Mouse (Mus musculus): ENCODE data around the gene Gns. TPM values are rescaled to one million over a fixed set of nuclear protein-coding genes. Genes with fewer than 3 reads are reported as not detected.
A peak's percentile ranks its signal among the peaks of the same experiment; 100 is the strongest.

Gene Gns
- polyA plus RNA-seq, 1 experiment from 2014 or later, result 40.3 TPM

DNA sequence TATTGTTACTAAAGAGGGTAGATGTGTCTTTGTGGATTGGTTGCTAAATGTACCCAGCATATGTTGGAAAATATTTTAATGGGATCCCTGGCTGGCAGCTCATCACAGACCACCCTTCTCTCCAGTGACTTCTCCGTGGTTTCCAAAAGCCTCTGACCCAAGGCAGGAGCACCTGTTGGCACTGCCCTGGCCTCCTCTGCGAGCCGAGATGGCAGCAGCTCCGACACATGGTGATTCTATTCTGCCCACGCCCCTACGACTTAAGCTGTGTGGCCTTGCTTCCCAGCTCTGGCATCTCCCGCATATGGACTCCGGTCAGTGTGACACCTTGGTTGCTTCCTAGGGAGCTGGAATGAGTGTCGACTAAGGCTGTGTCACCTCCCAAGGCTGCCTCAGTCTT lies 38.2 kb downstream of the Gns start:
- no peak for ATAC-seq (ENCODE audit: insufficient number of reproducible peaks, low FRiP score)
- H3K27me3 ChIP-seq (replicated peaks), result no peaks in the 10 kb centered on the region
- H3K4me2 ChIP-seq, result no peak overlapping the region
- 46% methylated on average over 9 of the region's 9 CpGs for WGBS
- no peak overlapping the region for H3K27ac ChIP-seq (ENCODE audit: poor library complexity, severe bottlenecking)
- no peak overlapping the region for H3K4me3 ChIP-seq
- H3K4me1 ChIP-seq (replicated peaks), result peaks cover 5% of the 10 kb centered on the region; the same call in 1 of the 2 replicates
- H3K9me3 ChIP-seq (replicated peaks), result no peaks in the 10 kb centered on the region
- no peak overlapping the region for H3K9ac ChIP-seq
- H3K36me3 ChIP-seq, result peaks cover 6% of the 10 kb centered on the region; the same call in 1 of the 2 replicates

DNA sequence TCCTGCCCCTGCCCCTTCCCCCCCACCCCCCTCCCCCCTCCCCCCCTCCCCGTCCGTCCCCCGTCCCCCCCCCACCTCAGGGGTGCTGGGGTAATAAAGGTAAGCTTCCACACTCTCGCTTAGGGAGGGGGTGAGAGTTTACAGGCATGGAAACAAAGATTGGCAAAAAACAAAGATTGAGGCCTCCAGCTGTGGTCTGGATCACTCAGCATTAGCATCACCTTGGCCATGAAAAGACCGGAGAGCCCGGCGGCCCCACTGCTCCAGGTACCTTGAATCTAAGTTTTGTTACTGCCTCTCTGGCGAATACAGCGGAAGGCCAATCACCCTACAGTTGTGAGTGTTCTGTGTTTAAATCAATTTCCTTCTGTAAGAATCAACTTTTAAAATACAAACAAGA lies 39.1 kb downstream of the Gns start:
- Histone ChIP-seq H3K36me3 (peaks cover 6% of the 10 kb centered on the region; the same call in 1 of the 2 replicates), H3K9ac (no peak overlapping the region), H3K27me3 (replicated peaks) (no peaks in the 10 kb centered on the region), H3K27ac (ENCODE audit: poor library complexity, severe bottlenecking) (no peak overlapping the region), H3K4me3 (no peak overlapping the region), H3K9me3 (replicated peaks) (no peaks in the 10 kb centered on the region), H3K4me1 (replicated peaks) (peaks cover 5% of the 10 kb centered on the region; the same call in 1 of the 2 replicates), H3K4me2 (no peak overlapping the region)
- ATAC-seq (ENCODE audit: insufficient number of reproducible peaks, low FRiP score), result no peak
- 60% methylated on average over 6 of the region's 9 CpGs for WGBS

DNA sequence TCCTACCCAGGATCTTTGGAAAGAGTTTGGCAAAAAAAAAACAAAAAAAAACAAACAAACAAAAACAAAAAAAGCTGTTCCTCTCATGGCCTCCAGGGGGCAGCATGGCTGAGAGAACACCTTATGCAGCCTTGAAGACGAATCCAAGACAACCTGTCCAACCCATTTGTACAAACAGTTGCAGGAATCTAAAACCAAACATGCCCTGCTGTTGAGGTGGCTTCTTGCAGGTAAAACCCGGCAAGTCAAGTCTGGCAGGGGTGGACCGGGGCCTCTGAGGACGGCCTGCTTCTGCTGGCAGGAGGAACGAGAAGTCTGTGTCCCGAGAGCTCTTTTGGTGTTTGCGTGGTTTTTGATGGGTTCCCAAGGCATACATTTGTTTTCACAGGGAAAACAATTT lies 44.8 kb downstream of the Gns start:
- no peak overlapping the region for H3K4me2 ChIP-seq
- H3K4me1 ChIP-seq (replicated peaks), result no peaks in the 10 kb centered on the region
- no peaks in the 10 kb centered on the region for H3K9me3 ChIP-seq (replicated peaks)
- H3K27ac ChIP-seq (ENCODE audit: poor library complexity, severe bottlenecking), result no peak overlapping the region
- no peak overlapping the region for H3K9ac ChIP-seq
- H3K36me3 ChIP-seq, result peaks cover 40% of the 10 kb centered on the region
- H3K4me3 ChIP-seq, result no peak overlapping the region
- 70% methylated on average over 7 of the region's 7 CpGs for WGBS
- no peak for ATAC-seq (ENCODE audit: insufficient number of reproducible peaks, low FRiP score)
- H3K27me3 ChIP-seq (replicated peaks), result no peaks in the 10 kb centered on the region

DNA sequence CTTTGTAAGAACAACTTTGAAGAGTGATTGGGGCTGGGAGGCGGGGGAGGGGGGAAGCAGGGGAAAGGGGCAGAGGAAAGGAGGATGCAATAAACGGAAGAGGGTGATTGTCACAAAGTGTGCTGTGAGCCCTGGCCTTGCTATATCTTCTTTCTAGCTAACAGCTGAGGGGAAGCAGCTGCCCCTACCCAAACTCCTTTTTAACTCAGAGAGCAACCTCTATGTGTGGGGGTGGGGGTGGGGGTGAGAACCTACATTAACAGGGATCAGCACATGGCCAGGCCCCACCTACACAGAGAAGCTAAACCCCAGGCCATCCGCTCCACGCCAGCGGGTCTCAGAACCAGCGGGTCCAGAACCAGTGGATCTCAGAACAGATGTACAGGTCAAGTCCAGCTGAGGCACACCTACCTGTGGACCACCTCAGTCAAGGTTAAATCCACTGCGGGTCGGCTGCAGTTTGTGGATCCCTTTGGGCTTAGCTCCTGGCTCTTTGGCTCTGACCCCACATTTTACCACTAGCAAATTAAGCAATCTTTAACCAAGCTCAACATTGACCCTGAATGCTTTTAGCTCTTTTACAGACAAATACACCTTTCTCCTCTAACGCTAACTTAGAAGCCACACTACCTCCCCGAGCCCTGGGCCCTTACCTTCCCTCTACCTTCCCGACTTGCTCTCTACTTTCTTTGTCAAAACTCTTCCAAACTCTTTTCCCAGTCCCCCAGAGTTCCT lies 47.0 kb downstream of the Gns start:
- peaks cover 61% of the 10 kb centered on the region for H3K36me3 ChIP-seq
- no peak overlapping the region for H3K4me2 ChIP-seq
- WGBS, result 79% methylated on average over 11 of the region's 11 CpGs
- H3K9me3 ChIP-seq (replicated peaks), result no peaks in the 10 kb centered on the region
- H3K4me3 ChIP-seq, result no peak overlapping the region
- no peak overlapping the region for H3K27ac ChIP-seq (ENCODE audit: poor library complexity, severe bottlenecking)
- H3K4me1 ChIP-seq (replicated peaks), result peaks cover 6% of the 10 kb centered on the region; the same call in 1 of the 2 replicates
- H3K9ac ChIP-seq, result no peak overlapping the region
- H3K27me3 ChIP-seq (replicated peaks), result no peaks in the 10 kb centered on the region
- no peak for ATAC-seq (ENCODE audit: insufficient number of reproducible peaks, low FRiP score)

DNA sequence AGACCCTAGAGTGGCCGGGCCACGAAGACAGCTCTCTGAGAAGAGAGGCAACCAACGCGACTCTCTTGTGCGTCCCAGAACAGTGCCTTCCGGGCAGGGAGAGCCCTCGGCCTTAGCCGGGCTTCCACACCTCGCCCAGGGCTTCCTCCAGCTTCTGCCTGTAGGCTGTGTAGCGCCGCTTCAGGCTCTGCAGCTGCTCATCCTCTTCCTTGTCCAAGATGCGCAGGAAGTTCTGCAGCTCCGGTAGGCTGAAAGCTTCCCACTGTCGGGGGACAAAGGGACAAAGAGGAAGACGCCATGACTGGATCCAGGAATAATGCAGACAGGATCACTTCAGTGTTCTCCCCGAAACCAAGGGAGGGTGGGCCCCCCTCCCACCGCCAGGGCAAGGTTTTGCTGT lies 47.9 kb downstream of the Gns start:
- Histone ChIP-seq H3K36me3 (peaks cover 62% of the 10 kb centered on the region), H3K4me2 (no peak overlapping the region), H3K27me3 (replicated peaks) (no peaks in the 10 kb centered on the region), H3K4me3 (no peak overlapping the region), H3K9ac (no peak overlapping the region), H3K27ac (ENCODE audit: poor library complexity, severe bottlenecking) (no peak overlapping the region), H3K4me1 (replicated peaks) (peaks cover 12% of the 10 kb centered on the region), H3K9me3 (replicated peaks) (no peaks in the 10 kb centered on the region)
- ATAC-seq (ENCODE audit: insufficient number of reproducible peaks, low FRiP score), result no peak
- WGBS, result 90% methylated on average over 17 of the region's 17 CpGs

DNA sequence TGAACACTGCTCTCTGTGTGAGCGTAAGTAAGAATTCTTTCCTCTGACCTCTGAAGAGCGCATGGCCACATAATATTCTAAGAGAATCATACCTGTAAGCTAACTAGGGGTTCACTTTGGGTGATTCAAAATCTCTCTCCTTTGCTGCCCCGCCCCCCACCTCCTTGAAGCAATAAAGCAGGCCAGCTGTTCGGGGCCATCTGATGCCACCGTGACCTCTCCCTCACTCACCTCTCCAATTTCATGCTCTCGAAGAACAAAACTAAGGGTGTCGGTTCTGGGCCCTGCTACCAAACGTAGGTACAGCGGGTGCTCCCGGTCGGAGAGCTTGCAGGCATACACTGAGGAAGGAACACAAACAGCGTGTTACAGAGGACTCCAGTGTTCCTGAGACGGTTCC lies 49.2 kb downstream of the Gns start:
- 85% methylated on average over 13 of the region's 13 CpGs for WGBS
- H3K36me3 ChIP-seq, result peaks cover 62% of the 10 kb centered on the region

DNA sequence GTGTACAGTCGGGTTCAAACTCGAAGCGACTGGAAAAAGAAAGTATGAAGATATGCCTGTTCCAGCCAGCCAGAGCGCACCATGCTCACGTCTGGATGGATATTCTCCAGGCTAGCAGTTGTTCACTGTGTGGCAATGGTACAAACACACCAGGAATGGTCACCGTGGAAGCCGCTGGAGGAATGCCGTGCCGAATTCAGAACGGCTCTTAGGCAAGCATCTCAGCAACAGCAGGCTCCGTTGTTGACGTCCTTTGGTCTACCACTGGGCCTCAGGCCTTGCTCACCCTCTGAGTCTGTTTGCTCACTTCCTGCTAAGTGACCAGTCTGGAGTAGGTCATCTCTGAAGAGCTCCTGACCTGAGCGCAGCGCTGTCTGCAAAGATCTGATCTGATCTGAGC lies 53.9 kb downstream of the Gns start:
- no peak for ATAC-seq (ENCODE audit: insufficient number of reproducible peaks, low FRiP score)
- H3K4me3 ChIP-seq, result no peak overlapping the region
- H3K9me3 ChIP-seq (replicated peaks), result no peaks in the 10 kb centered on the region
- no peaks in the 10 kb centered on the region for H3K27me3 ChIP-seq (replicated peaks)
- H3K4me2 ChIP-seq, result no peak overlapping the region
- no peak overlapping the region for H3K9ac ChIP-seq
- peaks cover 65% of the 10 kb centered on the region for H3K4me1 ChIP-seq (replicated peaks)
- H3K36me3 ChIP-seq, result peaks cover 31% of the 10 kb centered on the region
- no peak overlapping the region for H3K27ac ChIP-seq (ENCODE audit: poor library complexity, severe bottlenecking)
- 81% methylated on average over 14 of the region's 14 CpGs for WGBS

More for the DNA sequence above, 49.2 kb downstream of the Gns start:
- H3K9me3 ChIP-seq (replicated peaks), result no peaks in the 10 kb centered on the region
- peaks cover 18% of the 10 kb centered on the region for H3K4me1 ChIP-seq (replicated peaks)
- H3K4me3 ChIP-seq, result no peak overlapping the region
- no peak for ATAC-seq (ENCODE audit: insufficient number of reproducible peaks, low FRiP score)
- no peak overlapping the region for H3K9ac ChIP-seq
- H3K27me3 ChIP-seq (replicated peaks), result no peaks in the 10 kb centered on the region
- no peak overlapping the region for H3K27ac ChIP-seq (ENCODE audit: poor library complexity, severe bottlenecking)
- H3K4me2 ChIP-seq, result no peak overlapping the region

DNA sequence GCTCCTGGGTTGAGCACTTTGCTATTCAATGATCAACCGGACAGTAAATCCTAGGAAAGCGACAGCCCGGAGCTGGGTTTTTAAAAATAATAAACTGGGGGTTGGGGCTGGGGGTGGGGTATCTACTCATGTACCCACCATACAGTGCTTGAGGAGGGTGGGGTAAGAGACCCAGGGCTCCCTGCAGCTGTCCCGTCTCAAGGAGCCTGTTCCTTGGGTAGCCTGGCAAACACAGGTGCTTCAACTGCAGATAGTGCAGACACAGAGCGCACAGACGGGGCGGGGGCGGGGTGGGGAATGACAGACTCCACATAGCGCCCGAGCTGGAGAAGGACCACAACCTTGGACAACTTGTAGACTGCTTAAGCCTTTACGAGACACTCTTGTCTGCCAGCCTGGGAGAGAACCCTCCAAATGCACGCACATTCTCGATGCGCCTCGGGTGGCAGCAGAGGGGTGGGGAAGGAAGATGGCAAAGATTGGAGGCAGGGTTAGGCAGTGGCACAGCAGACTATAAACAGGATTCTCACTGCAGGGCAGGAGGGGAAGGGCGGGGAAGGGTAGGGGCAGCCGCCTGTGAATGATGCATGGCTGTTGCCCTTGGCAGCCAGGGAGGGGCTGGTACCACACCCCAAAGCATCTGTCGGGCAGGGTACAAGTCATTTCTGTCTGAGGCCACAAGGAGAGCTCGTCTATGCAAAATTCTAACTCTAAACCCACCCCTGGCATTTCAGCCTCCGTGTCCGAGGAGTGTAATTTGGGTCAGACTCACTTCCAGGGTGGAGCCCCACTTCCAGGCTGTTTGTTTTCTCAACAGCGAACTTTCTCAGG lies 55.0 kb downstream of the Gns start:
- peak; percentile 50; the same call in 1 of the 2 replicates for ATAC-seq (ENCODE audit: insufficient number of reproducible peaks, low FRiP score)
- H3K36me3 ChIP-seq, result peaks cover 21% of the 10 kb centered on the region
- H3K9ac ChIP-seq, result no peak overlapping the region
- no peaks in the 10 kb centered on the region for H3K27me3 ChIP-seq (replicated peaks)
- H3K9me3 ChIP-seq (replicated peaks), result no peaks in the 10 kb centered on the region
- peak overlapping the region; percentile 20; the same call in 1 of the 2 replicates for H3K4me2 ChIP-seq
- H3K4me1 ChIP-seq (replicated peaks), result peaks cover 72% of the 10 kb centered on the region
- peak overlapping the region; percentile 26 for H3K27ac ChIP-seq (ENCODE audit: poor library complexity, severe bottlenecking)
- H3K4me3 ChIP-seq, result no peak overlapping the region
- WGBS, result 50% methylated on average over 22 of the region's 22 CpGs

DNA sequence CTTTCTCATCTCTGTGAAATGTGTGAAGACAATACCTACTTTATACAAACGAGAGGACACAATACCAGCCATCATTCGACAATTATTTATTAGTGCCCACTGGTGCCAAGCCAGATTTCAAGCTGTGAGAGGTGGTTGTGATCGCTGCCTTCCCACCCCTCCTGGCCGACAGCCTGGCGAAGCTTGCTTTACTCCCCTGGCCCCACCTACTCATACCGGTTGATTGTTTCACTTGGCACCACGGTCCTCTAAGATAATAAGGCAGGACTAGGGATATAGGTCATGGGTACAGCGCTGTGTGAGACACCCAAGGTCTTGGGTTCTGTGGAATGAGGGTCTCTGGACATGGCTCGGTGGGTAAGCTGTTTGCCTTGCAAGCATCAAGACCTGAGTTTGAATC lies 56.1 kb downstream of the Gns start:
- Histone ChIP-seq H3K27ac (ENCODE audit: poor library complexity, severe bottlenecking) (no peak overlapping the region), H3K4me1 (replicated peaks) (peaks cover 83% of the 10 kb centered on the region)
- no peak for ATAC-seq (ENCODE audit: insufficient number of reproducible peaks, low FRiP score)

DNA sequence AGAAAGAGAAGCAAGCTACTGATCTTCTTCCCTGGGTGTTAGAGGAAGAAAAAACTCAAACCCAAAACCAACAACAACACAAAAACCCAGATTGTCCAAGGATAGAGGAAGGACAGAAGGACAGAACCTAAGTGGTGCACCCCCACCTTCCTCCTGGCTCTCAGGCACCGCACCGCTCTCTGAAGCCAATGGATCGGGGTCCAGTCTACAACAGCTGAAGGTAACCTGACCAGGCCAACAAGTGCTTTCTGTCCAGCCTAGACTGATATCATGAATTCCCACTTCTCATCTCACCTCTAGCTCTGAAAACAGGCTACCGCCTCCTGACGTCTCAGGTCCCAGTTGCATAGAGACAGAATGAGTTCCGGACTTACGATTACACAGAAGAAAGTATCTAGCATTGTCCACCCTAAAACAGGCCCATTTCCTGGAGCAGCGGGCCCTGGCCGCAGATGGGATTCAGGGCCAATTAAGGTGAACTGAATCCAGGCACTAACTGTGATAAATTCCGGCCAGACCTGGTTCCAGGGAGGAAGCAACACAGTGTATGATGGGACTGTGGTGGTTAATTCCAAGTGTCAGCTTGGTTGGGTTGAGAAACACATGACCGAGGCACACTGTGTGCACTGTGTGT lies 56.9 kb downstream of the Gns start:
- H3K4me2 ChIP-seq, result no peak overlapping the region
- 83% methylated on average over 11 of the region's 11 CpGs for WGBS
- H3K27me3 ChIP-seq (replicated peaks), result no peaks in the 10 kb centered on the region
- ATAC-seq (ENCODE audit: insufficient number of reproducible peaks, low FRiP score), result no peak
- no peak overlapping the region for H3K4me3 ChIP-seq
- H3K9me3 ChIP-seq (replicated peaks), result no peaks in the 10 kb centered on the region
- H3K27ac ChIP-seq (ENCODE audit: poor library complexity, severe bottlenecking), result 0 out of 2 replicates have a peak overlapping the region, but pooled peaks have one; percentile 68
- no peak overlapping the region for H3K9ac ChIP-seq
- H3K36me3 ChIP-seq, result peaks cover 3% of the 10 kb centered on the region; the same call in 1 of the 2 replicates
- peaks cover 85% of the 10 kb centered on the region for H3K4me1 ChIP-seq (replicated peaks)

More for the DNA sequence above, 56.1 kb downstream of the Gns start:
- Histone ChIP-seq H3K4me2 (no peak overlapping the region), H3K36me3 (peaks cover 9% of the 10 kb centered on the region), H3K9me3 (replicated peaks) (no peaks in the 10 kb centered on the region), H3K9ac (no peak overlapping the region), H3K27me3 (replicated peaks) (no peaks in the 10 kb centered on the region), H3K4me3 (no peak overlapping the region)
- WGBS, result 65% methylated on average over 9 of the region's 9 CpGs

DNA sequence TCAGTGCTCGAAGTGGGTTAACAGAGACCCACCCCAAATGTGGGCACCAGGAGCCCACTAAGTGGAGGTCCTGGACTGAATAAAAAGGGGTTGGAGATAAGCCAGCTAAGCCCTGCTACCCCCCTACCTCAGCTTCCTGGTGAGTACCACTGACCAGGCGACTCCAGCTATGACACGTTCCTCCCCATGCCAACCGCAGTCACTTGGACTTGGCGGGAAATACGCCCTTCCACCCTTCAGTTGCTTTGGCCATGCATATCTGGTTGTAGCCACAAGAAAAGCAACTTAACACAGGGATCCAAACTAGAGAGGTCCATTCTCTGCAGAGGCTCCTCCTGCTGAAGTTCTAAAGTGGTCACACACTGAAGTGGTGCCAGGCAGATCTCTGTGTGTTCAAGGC lies 57.4 kb downstream of the Gns start:
- H3K27me3 ChIP-seq (replicated peaks), result no peaks in the 10 kb centered on the region
- WGBS, result 87% methylated on average over 6 of the region's 6 CpGs
- 0 out of 2 replicates have a peak overlapping the region, but pooled peaks have one; percentile 68 for H3K27ac ChIP-seq (ENCODE audit: poor library complexity, severe bottlenecking)
- no peak overlapping the region for H3K9ac ChIP-seq
- no peak for ATAC-seq (ENCODE audit: insufficient number of reproducible peaks, low FRiP score)
- H3K4me1 ChIP-seq (replicated peaks), result peaks cover 85% of the 10 kb centered on the region
- H3K9me3 ChIP-seq (replicated peaks), result no peaks in the 10 kb centered on the region
- H3K36me3 ChIP-seq, result no peaks in the 10 kb centered on the region
- H3K4me2 ChIP-seq, result no peak overlapping the region
- no peak overlapping the region for H3K4me3 ChIP-seq

Data from heart, embryonic 12.5 days (tissue).